Comparison of ENCODE assay signal across 12 mouse cellular contexts in the genomic region with DNA sequence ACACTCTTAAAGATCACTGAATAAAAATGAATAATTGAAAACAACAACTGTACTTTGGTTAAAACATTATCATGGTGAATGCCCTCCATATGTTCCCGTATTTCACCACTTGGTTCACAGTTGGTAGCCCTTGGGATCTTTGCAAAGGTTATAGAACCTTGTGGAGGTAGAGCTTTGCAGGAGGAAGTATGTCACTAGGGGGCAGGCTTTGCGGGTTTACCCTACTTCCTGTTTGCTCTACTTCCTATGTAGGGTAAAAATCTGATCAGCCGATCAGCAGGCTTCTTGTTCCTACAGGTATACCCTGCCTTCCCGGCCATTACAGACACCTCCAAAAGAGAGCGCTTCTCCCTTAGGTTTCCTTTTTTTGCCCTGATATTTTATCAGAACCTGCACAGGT. TPM values are rescaled to one million over a fixed set of nuclear protein-coding genes. Genes with fewer than 3 reads are reported as not detected.
A peak's percentile ranks its signal among the peaks of the same experiment; 100 is the strongest.
DNase-seq lines count a peak whose midpoint lies in the region; ATAC-seq and TF ChIP-seq lines count a peak whose summit lies in the region.
"Had no signal": no experiment of that assay in that cellular context is flagged by ENCODE, and none has a peak within 500 bp of the region (broad histone marks: within the 10 kb centered on the region; RNA-seq: fewer than 3 reads in every experiment).

No protein-coding gene starts in this region.

- 69% methylated on average over 5 of the region's 5 CpGs for WGBS in lung, adult 2 months

- DNase-seq in lung, adult 18-20 months: peak; percentile 22 to 29
- DNase-seq in lung, adult 2 months: no peak
- peak; percentile 77 for DNase-seq in T-cell, adult 2 months (ENCODE audit: low spot score)
- peak; percentile 86 for DNase-seq in thymus, postnatal 14 days
- no peak for DNase-seq in cerebellum, postnatal 36 days
- DNase-seq in right cerebral cortex, adult 2 months (ENCODE audit: low spot score in 2 of 2): no peak
- DNase-seq in cerebellum, adult 9-10 months: no peak

- no peak for TF ChIP-seq POLR2A in lung, adult 2 months (IDR thresholded peaks at IDR 0.05; ENCODE audit: borderline replicate concordance, extremely low read depth, low read depth, low read length)

- no peak for TF ChIP-seq CTCF in lung, adult 2 months (IDR thresholded peaks at IDR 0.05; ENCODE audit: insufficient read depth, low read length)

- ATAC-seq in megakaryocyte-erythroid progenitor cell, adult 5-6 weeks (replicated peaks; ENCODE audit: low FRiP score, low TSS enrichment, poor library complexity, severe bottlenecking): peak; percentile 64

- H3K4me3 ChIP-seq in lung, adult 2 months (replicated peaks; ENCODE audit: extremely low read depth, low read depth, low read length): no peak overlapping the region
- H3K4me3 ChIP-seq: midbrain, embryonic 12.5 days had no signal

- peaks cover 4% of the 10 kb centered on the region for H3K4me1 ChIP-seq in lung, adult 2 months (ENCODE audit: control insufficient read depth, insufficient read depth, low read length)

RNA-seq across cellular contexts. Expression of a gene that starts 6.2 kb away (rescaled TPM):
- 14.9 and 15.6 TPM in 2 replicates for polyA plus RNA-seq in lung, adult 2 months (2012; rRNA removed)
- total RNA-seq in megakaryocyte-erythroid progenitor cell, adult 5-6 weeks (2014; fragmentation: Nextera tagmentation): 21.0 and 29.7 TPM in 2 replicates
- total RNA-seq in megakaryocyte-erythroid progenitor cell, adult 5-6 weeks (2017): 19.2 and 23.2 TPM in 2 replicates

RNA-seq across cellular contexts. Expression of a gene that starts 8.0 kb away (rescaled TPM):
- 67.6 and 80.1 TPM in 2 replicates for polyA plus RNA-seq in lung, adult 2 months (2012; rRNA removed)
- total RNA-seq in megakaryocyte-erythroid progenitor cell, adult 5-6 weeks (2014; fragmentation: Nextera tagmentation): 66.7 and 120 TPM in 2 replicates
- total RNA-seq in megakaryocyte-erythroid progenitor cell, adult 5-6 weeks (2017): 56.9 and 68.9 TPM in 2 replicates

RNA-seq across cellular contexts. Expression of a gene that starts 20.5 kb away (rescaled TPM):
- not detected in 2 replicates for polyA plus RNA-seq in lung, adult 2 months (2012; rRNA removed)
- not detected in 2 replicates for total RNA-seq in megakaryocyte-erythroid progenitor cell, adult 5-6 weeks (2014; fragmentation: Nextera tagmentation)
- not detected in 2 replicates for total RNA-seq in megakaryocyte-erythroid progenitor cell, adult 5-6 weeks (2017)
- total RNA-seq: heart, postnatal 25 days; left cerebral cortex, postnatal 10 days had no signal
- polyA plus RNA-seq: small intestine, adult 2 months had no signal

Comparison
In these comparisons a context has a peak if more than half of its experiments do, and no peak if none do; other contexts are left out.
1. DNase-seq: peak in lung, adult 18-20 months (2 of 2), T-cell, adult 2 months (single experiment) and thymus, postnatal 14 days (single experiment); none in lung, adult 2 months (single experiment), cerebellum, postnatal 36 days (0 of 2), right cerebral cortex, adult 2 months (0 of 2) and cerebellum, adult 9-10 months (single experiment).